Mouse (Mus musculus): ENCODE measurements at regions not wholly inside any gene's neighbourhood (a gene's known extent, or its start where the extent isn't known, plus 50 kb on each side); places are given as distances from the start of the nearest gene placed in this dataset.

DNA sequence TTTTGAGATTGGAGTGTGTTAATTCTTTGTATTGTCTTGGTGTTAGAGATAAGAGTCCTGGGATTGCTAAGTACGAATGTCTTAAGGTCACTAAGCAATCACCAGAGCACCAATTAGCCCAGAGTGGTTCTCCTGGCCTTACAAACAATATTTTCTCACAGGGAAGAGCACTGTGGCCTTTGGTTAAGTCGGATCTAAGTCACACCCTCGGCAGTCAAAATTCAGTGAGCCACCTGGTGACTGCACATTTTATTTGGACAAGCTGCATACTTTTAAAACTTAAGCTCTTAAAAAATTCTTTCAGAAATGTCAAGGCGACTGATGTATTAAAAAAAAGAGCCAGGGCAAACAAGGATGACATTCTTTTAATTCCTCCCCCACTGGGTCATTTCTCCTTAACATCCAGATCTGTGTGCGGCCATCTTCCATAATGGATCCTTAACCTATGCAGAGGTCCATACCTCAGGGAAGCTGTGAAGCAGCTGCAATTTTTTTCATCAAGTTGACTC is 60.9 kb upstream of the Foxa2 start:
- ATAC-seq (replicated peaks; ENCODE audit: poor library complexity, severe bottlenecking) = no peak

DNA sequence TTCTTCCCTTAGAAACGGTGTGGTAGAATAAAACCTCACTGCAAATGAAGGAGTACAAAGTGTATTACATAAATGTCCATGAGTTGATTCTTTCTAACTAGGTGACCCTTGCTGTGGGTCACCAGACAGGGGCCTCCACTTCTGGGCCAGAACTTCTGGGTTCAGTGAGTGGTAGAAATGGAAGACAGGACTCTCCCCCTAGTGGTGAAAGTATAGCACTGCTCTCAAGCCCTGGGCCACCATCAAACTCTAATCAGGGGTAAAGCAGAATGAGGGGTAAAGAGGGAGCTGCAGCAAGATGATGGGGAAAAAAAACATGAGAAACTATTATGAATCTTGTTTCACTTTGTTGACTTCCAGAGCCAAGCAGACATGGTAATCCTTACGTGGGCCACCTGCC is 63.4 kb upstream of the Foxa2 start:
- peak; percentile 64 for ATAC-seq (replicated peaks; ENCODE audit: poor library complexity, severe bottlenecking)

DNA sequence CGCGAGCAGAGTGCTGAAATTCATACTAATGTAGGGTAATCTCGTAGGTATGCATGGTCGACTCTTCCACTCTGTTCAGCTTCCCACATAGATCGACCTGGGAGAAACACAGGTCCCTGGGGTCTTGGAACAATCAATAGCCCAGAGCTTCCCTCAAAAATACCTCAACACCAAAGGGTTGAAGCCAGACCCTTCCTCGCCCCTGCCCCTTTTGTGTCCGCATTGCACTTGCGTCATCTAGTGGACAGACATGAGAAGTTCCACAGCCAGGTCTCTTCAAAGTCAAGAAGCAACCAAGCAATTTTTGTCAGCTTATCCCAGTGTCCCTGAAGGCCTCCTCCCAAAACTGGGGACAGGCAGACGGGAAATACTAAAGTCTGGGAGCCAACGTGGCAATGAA is 65.1 kb upstream of the Foxa2 start:
- peak; percentile 31 for ATAC-seq (replicated peaks; ENCODE audit: poor library complexity, severe bottlenecking)

DNA sequence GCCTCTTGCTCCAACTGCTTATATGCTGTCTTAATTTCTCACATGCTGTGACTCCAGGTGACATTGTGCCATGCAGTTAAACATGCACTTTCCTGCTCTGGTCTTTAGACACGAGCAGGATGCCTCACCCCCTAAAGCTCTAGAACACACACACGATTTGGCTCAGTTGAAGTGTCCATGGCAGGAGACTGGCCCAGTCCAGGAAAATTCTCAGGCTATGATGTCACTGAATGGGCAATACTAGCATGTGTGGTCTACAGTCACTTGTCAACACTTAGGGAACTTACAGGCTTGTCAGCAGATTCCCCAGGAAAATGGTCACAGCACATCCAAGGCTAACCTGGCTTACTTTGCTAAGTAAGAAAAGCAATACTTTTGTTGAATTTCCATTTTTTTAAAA is 66.4 kb upstream of the Foxa2 start:
- no peak for ATAC-seq (replicated peaks; ENCODE audit: poor library complexity, severe bottlenecking)

DNA sequence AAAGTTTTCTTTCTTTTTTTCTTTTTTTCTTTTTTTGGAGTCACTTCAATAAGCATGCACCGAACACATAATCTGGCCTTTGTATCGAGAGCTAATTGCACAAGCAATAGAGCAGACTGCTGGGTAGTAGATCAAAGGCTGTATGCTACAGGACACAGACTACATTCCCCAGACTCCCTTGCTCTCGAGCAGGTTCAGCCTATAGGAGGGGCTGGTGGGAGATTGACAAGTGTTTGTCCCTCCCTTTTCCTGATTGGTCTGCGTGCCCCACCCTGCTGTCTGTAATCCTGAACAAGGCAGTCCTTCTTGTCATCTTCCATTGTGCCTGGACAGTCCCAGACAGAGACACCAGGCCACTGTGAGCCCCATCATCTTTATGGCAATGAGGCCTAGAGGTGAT is 67.8 kb upstream of the Foxa2 start:
- peak; percentile 42 for ATAC-seq (replicated peaks; ENCODE audit: poor library complexity, severe bottlenecking)

DNA sequence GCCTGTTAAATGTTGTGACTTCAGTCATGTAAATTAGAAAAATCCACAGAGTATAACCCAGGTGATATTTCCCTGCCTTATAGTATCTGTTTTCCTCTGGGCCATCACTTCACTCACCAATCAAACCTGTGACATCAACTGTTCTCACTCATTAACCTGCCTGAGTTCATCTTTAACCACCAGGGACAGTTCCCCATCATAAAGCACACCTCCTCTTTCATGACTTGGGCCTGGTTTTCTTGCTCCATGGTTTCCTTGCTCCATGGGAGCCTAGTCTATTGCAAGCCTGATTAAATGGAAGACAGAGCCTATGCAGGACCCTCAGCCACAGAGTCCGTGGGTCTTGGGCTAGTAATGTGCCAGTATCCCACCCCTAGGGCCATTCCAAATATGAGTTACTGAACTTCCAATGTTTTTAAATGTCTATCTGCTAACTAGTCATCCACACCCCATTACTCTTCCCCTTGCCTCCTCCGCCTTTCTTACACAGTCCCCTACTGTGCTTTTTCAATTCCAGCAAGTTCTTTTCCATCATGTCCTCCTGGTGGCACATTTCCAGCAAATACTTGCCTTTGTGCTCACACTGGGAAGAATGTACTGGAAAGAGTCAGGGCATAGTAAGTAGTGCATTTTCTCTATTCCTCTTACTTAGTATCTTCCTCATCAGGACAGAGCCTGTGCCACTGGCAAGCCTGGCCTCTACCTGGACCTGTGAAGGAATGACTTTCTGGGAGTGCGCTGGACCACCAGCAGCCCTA is 69.4 kb upstream of the Foxa2 start:
- no peak for ATAC-seq (replicated peaks; ENCODE audit: poor library complexity, severe bottlenecking)

DNA sequence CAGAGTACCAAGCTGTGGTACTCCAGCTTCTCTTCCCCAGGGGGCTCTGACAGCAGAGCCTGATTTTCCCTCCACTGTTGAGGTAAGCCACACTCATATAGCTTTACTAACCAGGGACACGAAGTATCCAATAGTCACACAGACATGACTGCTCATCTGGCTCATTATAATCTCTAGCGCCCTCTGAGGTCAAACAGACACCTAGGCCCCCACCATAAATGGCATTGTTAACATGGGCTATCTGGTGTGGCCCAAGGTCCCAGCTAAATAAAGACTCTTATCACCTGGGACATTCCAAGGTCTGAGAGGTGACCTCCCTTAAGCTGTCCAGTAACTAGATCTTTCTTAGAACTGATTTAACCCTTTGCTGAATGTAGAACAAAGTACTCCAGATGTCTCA is 70.7 kb upstream of the Foxa2 start:
- ATAC-seq (replicated peaks; ENCODE audit: poor library complexity, severe bottlenecking) = no peak

DNA sequence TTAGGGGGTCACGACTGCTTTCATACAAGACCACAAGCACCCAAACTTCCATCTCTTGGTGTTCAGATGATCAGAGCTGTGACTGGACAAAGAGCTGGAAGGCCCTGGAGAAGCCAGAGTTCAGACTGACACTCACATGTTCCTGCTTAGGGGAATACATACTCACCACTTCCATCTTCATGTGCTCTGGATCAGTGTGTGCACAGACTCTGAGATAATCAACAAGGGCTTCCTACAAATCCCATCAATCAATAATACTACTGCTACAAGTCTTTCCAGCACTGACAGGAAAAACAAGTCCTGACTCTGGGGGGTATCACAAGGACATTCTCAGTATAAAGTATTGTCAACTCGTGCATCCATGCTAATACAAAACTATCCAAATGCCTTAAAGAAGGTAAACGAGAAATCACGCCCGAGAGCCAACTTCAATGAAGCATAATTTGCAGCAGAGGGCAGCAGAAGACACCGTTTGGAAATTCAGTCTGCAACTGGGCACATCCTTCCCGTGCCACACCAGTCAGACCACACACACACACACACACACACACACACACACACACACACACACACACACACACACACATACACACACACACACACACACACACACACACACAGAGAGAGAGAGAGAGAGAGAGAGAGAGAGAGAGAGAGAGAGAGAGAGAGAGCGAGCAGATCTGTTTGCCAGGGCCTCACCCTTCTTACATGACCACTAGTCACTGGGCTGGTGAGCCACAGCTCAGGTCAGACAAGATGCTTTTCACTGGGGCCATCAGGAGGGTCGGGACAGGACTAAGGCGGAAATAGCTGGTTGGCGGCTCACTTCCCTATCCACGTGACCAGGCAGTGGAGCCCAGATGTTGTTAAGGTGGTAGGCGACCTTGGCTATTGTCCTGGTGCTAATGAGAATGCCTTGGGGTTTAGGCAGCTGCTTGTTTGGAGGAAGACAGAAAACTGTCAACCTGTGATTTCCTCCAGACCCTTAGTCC is 75.4 kb upstream of the Foxa2 start:
- ATAC-seq (replicated peaks; ENCODE audit: poor library complexity, severe bottlenecking) = peak; percentile 67

DNA sequence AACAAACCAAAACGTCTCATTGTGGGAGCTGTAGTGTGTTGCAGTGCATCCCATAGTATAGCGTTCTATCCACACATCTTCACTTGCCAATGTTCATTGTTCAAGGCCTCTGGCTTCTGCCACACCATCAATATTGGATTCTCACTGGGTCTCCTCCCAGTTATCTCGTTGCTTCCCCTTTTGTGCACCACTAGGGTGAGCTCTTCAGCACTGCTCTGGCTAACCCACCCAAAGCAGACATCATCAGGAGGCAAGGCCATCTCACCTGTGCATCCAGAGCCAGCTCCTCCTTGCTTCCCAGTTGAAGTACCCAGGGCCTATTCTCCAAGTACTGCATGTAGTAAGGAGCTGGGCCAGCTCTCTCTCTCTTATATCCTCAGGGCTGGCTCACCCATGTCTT is 77.0 kb upstream of the Foxa2 start:
- peak; percentile 57 for ATAC-seq (replicated peaks; ENCODE audit: poor library complexity, severe bottlenecking)

DNA sequence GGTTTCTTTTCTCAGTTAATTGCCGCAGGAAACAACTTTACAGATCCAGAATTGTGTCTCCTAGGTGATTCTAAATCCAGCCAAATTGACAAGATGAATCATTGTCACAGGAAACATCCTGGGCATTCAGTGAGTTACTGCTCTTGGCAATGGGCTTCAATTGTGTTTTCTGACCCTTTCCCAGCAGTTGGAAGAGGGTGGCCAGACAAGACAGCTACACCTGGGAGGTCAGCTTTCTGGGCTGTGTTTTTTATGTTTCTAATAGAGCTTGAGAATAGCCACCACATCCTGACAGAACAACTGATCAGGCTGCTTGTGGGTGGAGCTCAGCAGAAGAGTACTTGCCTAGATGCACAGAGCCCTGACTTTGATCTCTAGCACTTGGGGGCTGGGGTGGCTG is 87.0 kb upstream of the Foxa2 start:
- ATAC-seq (replicated peaks; ENCODE audit: poor library complexity, severe bottlenecking) = no peak

DNA sequence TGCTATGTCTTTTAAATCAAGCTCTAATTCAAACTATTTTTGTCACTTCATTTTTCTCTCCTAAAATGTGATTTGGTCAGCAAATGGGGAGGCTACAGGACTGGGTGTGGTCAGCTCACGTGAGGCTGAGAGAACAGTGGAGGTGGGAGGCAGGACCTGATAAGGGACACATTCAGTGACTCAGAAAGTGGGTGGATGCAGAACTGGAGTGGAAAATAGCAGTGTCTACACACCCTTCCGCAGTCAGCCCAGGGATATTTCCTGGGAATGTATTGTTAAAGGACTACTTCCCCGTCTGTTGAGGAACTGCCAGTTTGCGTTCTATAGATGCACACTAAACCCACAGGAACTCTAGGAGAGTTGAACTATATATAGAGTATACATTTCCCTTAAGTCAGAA is 95.2 kb upstream of the Foxa2 start:
- ATAC-seq (replicated peaks; ENCODE audit: poor library complexity, severe bottlenecking) = no peak

DNA sequence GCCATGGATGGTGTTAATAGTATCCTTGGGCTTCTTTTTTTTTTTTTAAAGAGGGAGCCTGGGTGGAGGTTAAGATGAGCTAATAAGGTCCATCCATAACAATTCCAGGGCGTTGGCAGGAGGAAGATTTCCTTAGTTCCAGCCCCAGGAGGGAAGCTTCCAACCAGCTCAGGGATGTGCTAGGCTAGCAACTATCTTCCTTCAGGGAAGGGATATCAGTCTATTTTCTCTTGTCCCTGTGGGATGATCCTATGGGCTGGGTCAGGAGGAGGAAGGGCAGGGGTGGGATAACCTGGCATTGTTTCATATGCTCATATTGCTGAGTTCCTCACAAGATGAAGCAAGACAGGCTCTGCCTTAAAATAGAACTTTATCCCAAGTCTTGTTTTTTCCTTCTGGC is 98.0 kb upstream of the Foxa2 start:
- ATAC-seq (replicated peaks; ENCODE audit: poor library complexity, severe bottlenecking) = no peak

DNA sequence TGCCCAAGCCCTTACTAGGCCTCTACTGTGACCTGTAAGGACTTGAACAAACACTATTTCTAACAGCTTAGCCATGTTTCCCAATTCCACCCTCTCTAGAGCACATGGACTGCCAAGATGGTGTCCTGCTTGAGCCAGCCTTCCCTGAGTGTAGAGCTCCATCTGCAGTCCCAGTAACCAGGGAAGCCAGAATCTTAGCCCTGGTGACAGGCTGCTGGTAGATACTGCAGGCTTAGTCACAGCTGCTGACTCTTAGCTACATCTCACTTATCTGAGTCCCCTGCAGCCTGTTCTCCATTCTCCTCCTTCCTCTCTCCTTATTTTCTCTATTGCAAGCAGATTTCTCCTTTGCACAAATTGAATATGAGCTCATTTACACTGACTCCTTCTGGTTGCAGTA is 101.5 kb upstream of the Foxa2 start:
- no peak for ATAC-seq (replicated peaks; ENCODE audit: poor library complexity, severe bottlenecking)

DNA sequence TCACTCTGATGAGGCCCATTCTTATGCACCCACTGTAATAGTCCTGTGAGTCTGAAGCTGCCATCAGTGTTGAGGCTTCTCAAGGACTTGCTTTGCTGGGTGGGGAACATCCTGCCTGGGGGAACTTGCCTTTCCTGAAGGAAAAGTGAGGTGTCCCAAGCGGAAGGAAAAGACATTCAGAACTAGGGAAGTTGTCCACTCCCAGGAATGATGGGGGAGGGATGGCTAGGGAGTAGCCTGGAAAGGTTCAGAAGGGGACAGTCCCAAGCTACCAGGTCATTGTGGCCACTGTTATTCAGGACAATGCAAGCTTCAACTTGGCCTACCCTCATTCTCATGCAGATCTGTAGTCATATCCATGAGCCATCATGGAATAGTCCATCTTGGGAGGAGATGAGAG is 102.7 kb upstream of the Foxa2 start:
- ATAC-seq (replicated peaks; ENCODE audit: poor library complexity, severe bottlenecking) = no peak

DNA sequence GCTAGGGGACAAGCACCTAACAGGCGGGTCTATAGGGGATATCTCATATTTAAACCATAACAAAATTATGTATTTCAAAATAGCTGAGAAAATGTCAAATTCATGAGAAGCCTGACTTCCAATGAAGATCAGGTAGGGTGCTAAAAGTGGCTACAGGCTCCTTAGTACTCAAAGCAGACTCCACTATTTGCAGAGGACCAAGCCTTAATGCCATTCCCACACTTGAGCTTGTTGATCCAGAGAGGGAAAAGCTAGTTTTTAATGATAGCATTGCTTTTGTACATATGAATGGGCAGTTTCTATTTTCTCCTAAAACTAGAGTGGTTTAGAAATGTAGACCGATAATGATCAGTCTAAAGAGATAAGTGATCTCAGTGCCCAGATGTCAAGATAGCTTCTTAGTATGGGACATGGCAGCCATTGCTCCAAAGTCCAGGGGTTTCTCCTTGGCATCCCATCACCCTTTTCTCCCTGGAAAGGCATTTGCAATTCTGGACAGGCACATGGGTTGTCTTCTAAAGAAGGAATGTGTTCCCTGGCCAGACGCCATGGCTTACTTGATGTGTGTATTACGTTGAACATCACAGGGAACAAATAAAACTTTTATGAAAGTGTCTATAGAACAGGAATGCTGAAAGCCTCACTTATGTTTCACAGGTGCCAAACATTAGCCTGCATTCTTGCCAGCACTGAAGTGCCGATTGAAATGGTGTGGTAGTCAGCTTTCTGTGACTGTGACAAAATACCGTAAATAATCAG is 106.9 kb upstream of the Foxa2 start:
- no peak for ATAC-seq (replicated peaks; ENCODE audit: poor library complexity, severe bottlenecking)

DNA sequence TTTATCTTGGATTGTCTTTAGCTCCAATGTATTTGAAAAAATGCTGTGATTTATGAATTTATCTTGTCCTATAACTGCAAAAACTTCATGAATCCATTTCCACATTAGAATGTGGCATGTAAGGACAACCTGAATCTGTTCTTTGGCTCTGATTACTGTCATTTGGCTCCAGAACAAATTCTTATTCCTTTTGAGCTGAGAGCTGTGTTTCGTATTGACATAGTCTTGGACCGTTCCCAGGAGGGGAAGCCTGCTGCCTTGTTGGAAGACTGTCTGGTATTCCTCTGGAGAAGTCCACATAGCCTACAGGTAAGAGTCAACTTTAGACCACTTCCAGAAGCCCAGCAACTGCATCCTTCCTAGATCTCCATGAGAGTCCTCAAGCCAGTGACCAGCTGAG is 109.4 kb upstream of the Foxa2 start:
- no peak for ATAC-seq (replicated peaks; ENCODE audit: poor library complexity, severe bottlenecking)

DNA sequence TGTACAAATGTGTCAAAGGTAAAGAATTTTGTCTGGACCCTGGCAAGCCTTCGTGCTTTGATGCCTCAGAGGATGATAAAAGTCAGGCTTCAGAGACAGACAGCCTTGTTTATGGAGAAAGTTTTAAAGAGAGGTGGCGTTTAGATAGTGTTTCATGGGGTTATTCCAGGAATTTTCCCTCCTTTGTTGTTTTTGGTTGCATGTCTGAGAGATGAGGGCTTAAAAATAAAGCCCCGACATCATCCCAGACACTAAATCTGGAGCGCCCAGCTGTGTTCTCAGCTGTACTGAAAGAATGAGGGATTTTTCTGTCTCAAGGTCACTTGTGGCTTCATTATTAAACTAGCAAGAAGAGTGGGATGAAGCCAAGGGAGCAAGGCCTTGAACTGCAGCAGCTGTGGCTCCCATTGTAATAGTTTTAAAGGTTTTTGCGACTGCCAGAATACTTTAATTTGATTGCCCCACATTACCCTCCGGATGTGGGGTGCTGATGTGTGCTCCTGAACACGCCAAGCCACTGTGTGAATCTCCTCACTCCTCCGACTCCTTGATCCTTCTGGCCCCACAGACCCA is 112.3 kb upstream of the Foxa2 start:
- ATAC-seq (replicated peaks; ENCODE audit: poor library complexity, severe bottlenecking) = no peak

DNA sequence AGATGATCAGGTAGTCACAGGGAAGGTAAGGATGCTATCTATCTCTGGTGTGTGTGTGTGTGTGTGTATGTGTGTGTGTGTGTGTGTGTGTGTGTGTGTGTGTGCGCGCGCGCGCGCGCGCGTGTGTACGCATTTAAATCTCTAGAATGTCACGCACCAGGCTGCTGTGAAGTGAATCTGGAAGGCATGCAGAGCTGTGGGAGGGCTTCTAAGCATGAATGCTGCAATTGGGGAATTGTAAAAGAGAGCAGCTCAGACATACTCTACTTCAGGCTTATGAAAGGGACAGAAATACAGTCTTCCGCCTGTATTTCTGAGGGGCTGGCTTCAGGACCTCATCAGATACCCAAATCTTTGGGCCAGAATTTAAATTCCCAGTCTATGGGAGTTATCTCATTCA is 114.2 kb upstream of the Foxa2 start:
- ATAC-seq (replicated peaks; ENCODE audit: poor library complexity, severe bottlenecking) = no peak

DNA sequence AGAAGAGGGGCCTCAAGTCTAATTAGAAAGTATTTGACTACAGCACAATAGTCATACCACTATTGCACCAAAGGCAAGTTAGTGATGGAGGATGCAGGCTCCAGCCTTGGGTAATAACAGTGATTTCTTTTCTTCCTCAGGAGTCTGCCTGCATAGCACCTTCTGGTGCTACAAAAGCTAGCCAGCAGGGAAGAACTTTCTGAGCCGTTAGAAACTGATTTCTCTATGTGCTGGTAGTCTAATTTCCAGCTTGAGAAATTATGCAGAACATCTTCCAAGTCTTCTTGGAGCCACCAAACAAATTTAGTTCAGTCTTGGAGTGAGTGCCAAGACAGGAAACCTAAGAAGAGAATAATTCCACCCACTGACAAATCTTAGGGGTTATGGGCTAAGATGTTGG is 115.2 kb upstream of the Foxa2 start:
- no peak for ATAC-seq (replicated peaks; ENCODE audit: poor library complexity, severe bottlenecking)

DNA sequence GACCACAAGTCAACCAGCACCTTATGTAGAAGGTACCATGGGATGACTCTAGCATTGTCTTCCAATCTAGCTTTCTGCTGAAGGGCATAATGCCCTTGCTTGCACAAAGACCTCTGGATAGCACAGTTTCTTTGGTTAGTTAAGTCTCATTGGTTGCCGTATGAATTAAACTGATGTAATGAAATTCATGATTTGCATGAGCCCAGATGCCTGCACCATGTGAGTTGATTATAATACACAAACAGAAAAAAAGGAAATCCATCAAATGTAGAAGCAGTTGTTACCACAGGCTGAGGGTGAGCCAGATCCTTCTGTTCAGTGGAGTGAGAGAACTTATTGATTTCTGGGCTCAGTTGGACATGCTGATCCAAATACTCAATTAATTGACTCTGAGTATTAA is 115.8 kb upstream of the Foxa2 start:
- ATAC-seq (replicated peaks; ENCODE audit: poor library complexity, severe bottlenecking) = no peak
